ENCODE assay signal across 24 mouse cellular contexts in genomic region chr2:166333818-166334217, GRCm38 (mm10).
DNase-seq lines count a peak whose midpoint lies in the region; ATAC-seq and TF ChIP-seq lines count a peak whose summit lies in the region.
"Had no signal": no experiment of that assay in that cellular context is flagged by ENCODE, and none has a peak within 500 bp of the region (broad histone marks: within the 10 kb centered on the region; RNA-seq: fewer than 3 reads in every experiment).

No protein-coding gene starts in this region.

- peak overlapping the region; percentile 77 for H3K27ac ChIP-seq in intestine, embryonic 14.5 days (ENCODE audit: low read depth)
- no peak overlapping the region for H3K27ac ChIP-seq in intestine, postnatal 0 days (ENCODE audit: low read depth, low read length)
- H3K27ac ChIP-seq in embryonic facial prominence, embryonic 14.5 days (replicated peaks; ENCODE audit: low read depth, low read length): peak overlapping the region; percentile 79; the same call in 1 of the 2 replicates
- H3K27ac ChIP-seq in limb, embryonic 13.5 days: peak overlapping the region; percentile 85
- peak overlapping the region; percentile 77 for H3K27ac ChIP-seq in stomach, embryonic 16.5 days (ENCODE audit: low read length)
- no peak overlapping the region for H3K27ac ChIP-seq in forebrain, embryonic 11.5 days (ENCODE audit: low read depth, low read length)
- H3K27ac ChIP-seq: forebrain, embryonic 15.5 days; hindbrain, embryonic 13.5 days; liver, embryonic 13.5 days had no signal

- no peaks in the 10 kb centered on the region for H3K36me3 ChIP-seq in intestine, embryonic 14.5 days (ENCODE audit: control insufficient read depth, insufficient read depth, low read length)
- no peaks in the 10 kb centered on the region for H3K36me3 ChIP-seq in intestine, postnatal 0 days (ENCODE audit: control insufficient read depth, insufficient read depth)
- H3K36me3 ChIP-seq in embryonic facial prominence, embryonic 14.5 days (ENCODE audit: control insufficient read depth, insufficient read depth, low read length): no peaks in the 10 kb centered on the region
- H3K36me3 ChIP-seq in limb, embryonic 13.5 days: no peaks in the 10 kb centered on the region
- no peaks in the 10 kb centered on the region for H3K36me3 ChIP-seq in stomach, embryonic 16.5 days (ENCODE audit: control insufficient read depth, insufficient read depth, low read length)
- H3K36me3 ChIP-seq in forebrain, embryonic 11.5 days (ENCODE audit: control insufficient read depth, insufficient read depth, low read length): no peaks in the 10 kb centered on the region
- H3K36me3 ChIP-seq: forebrain, embryonic 15.5 days; heart, embryonic 13.5 days; hindbrain, embryonic 13.5 days; liver, embryonic 13.5 days had no signal

- H3K27me3 ChIP-seq in intestine, embryonic 14.5 days (replicated peaks; ENCODE audit: control insufficient read depth, insufficient read depth, low read length): no peaks in the 10 kb centered on the region
- no peaks in the 10 kb centered on the region for H3K27me3 ChIP-seq in intestine, postnatal 0 days (replicated peaks; ENCODE audit: control insufficient read depth, insufficient read depth, low read length)
- H3K27me3 ChIP-seq in embryonic facial prominence, embryonic 14.5 days (replicated peaks; ENCODE audit: control insufficient read depth, insufficient read depth, low read length): no peaks in the 10 kb centered on the region
- no peaks in the 10 kb centered on the region for H3K27me3 ChIP-seq in limb, embryonic 13.5 days
- no peaks in the 10 kb centered on the region for H3K27me3 ChIP-seq in stomach, embryonic 16.5 days (ENCODE audit: control insufficient read depth, insufficient read depth, low read length)
- H3K27me3 ChIP-seq in forebrain, embryonic 11.5 days (ENCODE audit: control insufficient read depth, insufficient read depth, low read length): no peaks in the 10 kb centered on the region
- H3K27me3 ChIP-seq: forebrain, embryonic 15.5 days; heart, embryonic 13.5 days; liver, embryonic 13.5 days had no signal

- H3K9me3 ChIP-seq in intestine, embryonic 14.5 days (ENCODE audit: control insufficient read depth, low read length): no peaks in the 10 kb centered on the region
- no peaks in the 10 kb centered on the region for H3K9me3 ChIP-seq in intestine, postnatal 0 days (ENCODE audit: control insufficient read depth)
- no peaks in the 10 kb centered on the region for H3K9me3 ChIP-seq in embryonic facial prominence, embryonic 14.5 days (ENCODE audit: control insufficient read depth, low read length)
- H3K9me3 ChIP-seq in limb, embryonic 13.5 days: no peaks in the 10 kb centered on the region
- H3K9me3 ChIP-seq in stomach, embryonic 16.5 days (replicated peaks; ENCODE audit: control insufficient read depth, low read length): no peaks in the 10 kb centered on the region
- no peaks in the 10 kb centered on the region for H3K9me3 ChIP-seq in forebrain, embryonic 11.5 days (ENCODE audit: control insufficient read depth, low read length)
- H3K9me3 ChIP-seq: forebrain, embryonic 15.5 days; heart, embryonic 13.5 days; hindbrain, embryonic 13.5 days; liver, embryonic 13.5 days had no signal

- no peak for TF ChIP-seq CTCF in intestine, postnatal 0 days (IDR thresholded peaks at IDR 0.05; ENCODE audit: low read depth)

- intact Hi-C loops in left cerebral cortex, postnatal 36 days (cut with DNase I): no loop called here

- peaks cover 50% of the 10 kb centered on the region for H3K4me1 ChIP-seq in intestine, embryonic 14.5 days (replicated peaks; ENCODE audit: control insufficient read depth, insufficient read depth, low read length)
- 0 out of 2 replicates have a peak, but pooled peaks cover 3% of the 10 kb centered on the region for H3K4me1 ChIP-seq in intestine, postnatal 0 days (replicated peaks; ENCODE audit: control insufficient read depth, insufficient read depth, low read length)
- H3K4me1 ChIP-seq in embryonic facial prominence, embryonic 14.5 days (ENCODE audit: control insufficient read depth, insufficient read depth, low read length): peaks cover 50% of the 10 kb centered on the region
- H3K4me1 ChIP-seq in limb, embryonic 13.5 days: peaks cover 80% of the 10 kb centered on the region
- peaks cover 25% of the 10 kb centered on the region for H3K4me1 ChIP-seq in stomach, embryonic 16.5 days (ENCODE audit: control insufficient read depth, insufficient read depth, low read length)
- no peaks in the 10 kb centered on the region for H3K4me1 ChIP-seq in forebrain, embryonic 11.5 days (replicated peaks; ENCODE audit: control insufficient read depth, insufficient read depth, low read length)
- H3K4me1 ChIP-seq: liver, embryonic 13.5 days had no signal

- 56% methylated on average over 4 of the region's 4 CpGs for WGBS in intestine, embryonic 14.5 days
- 74% methylated on average over 4 of the region's 4 CpGs for WGBS in intestine, postnatal 0 days
- WGBS in embryonic facial prominence, embryonic 14.5 days: 66% methylated on average over 4 of the region's 4 CpGs
- WGBS in limb, embryonic 13.5 days: 34% methylated on average over 4 of the region's 4 CpGs
- 50% methylated on average over 4 of the region's 4 CpGs for WGBS in stomach, embryonic 16.5 days
- WGBS in forebrain, embryonic 11.5 days: 75% methylated on average over 4 of the region's 4 CpGs

- no peak overlapping the region for H3K9ac ChIP-seq in intestine, embryonic 14.5 days (ENCODE audit: low read length)
- no peak overlapping the region for H3K9ac ChIP-seq in intestine, postnatal 0 days (ENCODE audit: low read depth, low read length)
- no peak overlapping the region for H3K9ac ChIP-seq in embryonic facial prominence, embryonic 14.5 days (ENCODE audit: low read depth, low read length)
- no peak overlapping the region for H3K9ac ChIP-seq in limb, embryonic 13.5 days
- H3K9ac ChIP-seq in stomach, embryonic 16.5 days (ENCODE audit: low read length): no peak overlapping the region
- no peak overlapping the region for H3K9ac ChIP-seq in forebrain, embryonic 11.5 days (ENCODE audit: low read length)
- H3K9ac ChIP-seq: forebrain, embryonic 15.5 days; heart, embryonic 13.5 days; hindbrain, embryonic 13.5 days; liver, embryonic 13.5 days had no signal

- no peak overlapping the region for H3K4me3 ChIP-seq in intestine, embryonic 14.5 days (ENCODE audit: low read depth, low read length)
- no peak overlapping the region for H3K4me3 ChIP-seq in intestine, postnatal 0 days (ENCODE audit: low read depth, low read length)
- H3K4me3 ChIP-seq in embryonic facial prominence, embryonic 14.5 days (ENCODE audit: low read depth, low read length): no peak overlapping the region
- no peak overlapping the region for H3K4me3 ChIP-seq in limb, embryonic 13.5 days
- H3K4me3 ChIP-seq in stomach, embryonic 16.5 days (replicated peaks; ENCODE audit: low read length): no peak overlapping the region
- no peak overlapping the region for H3K4me3 ChIP-seq in forebrain, embryonic 11.5 days (ENCODE audit: low read depth, low read length)
- H3K4me3 ChIP-seq: forebrain, embryonic 15.5 days; heart, embryonic 13.5 days; hindbrain, embryonic 13.5 days; liver, embryonic 13.5 days had no signal

- DNase-seq in intestine, embryonic 14.5 days (ENCODE audit: low spot score): no peak
- no peak for DNase-seq in embryonic facial prominence, embryonic 14.5 days (ENCODE audit: low spot score)
- no peak for DNase-seq in left cerebral cortex, postnatal 36 days (ENCODE audit: low spot score in 2 of 2)
- DNase-seq in forebrain, embryonic 11.5 days (ENCODE audit: low spot score): no peak
- no peak for DNase-seq in right cerebral cortex, postnatal 10 days (ENCODE audit: low spot score in 2 of 2)
- DNase-seq: adrenal gland, postnatal 36 days; cerebellum, adult 11 months; cerebellum, adult 9-11 months; gastrocnemius, postnatal 14 days; heart, adult 11 months; layer of hippocampus, adult 9-11 months; liver, embryonic 13.5 days; lung, adult 2 months; lung, postnatal 4 days; thymus, postnatal 25 days had no signal

- H3K4me2 ChIP-seq in intestine, embryonic 14.5 days (ENCODE audit: low read length): no peak overlapping the region
- no peak overlapping the region for H3K4me2 ChIP-seq in intestine, postnatal 0 days (replicated peaks; ENCODE audit: low read depth)
- H3K4me2 ChIP-seq in embryonic facial prominence, embryonic 14.5 days (ENCODE audit: low read depth, low read length): no peak overlapping the region
- H3K4me2 ChIP-seq in limb, embryonic 13.5 days (replicated peaks): no peak overlapping the region
- H3K4me2 ChIP-seq in stomach, embryonic 16.5 days (ENCODE audit: low read depth, low read length): no peak overlapping the region
- H3K4me2 ChIP-seq in forebrain, embryonic 11.5 days (ENCODE audit: low read depth, low read length, severe bottlenecking): no peak overlapping the region
- H3K4me2 ChIP-seq: forebrain, embryonic 15.5 days; heart, embryonic 13.5 days; hindbrain, embryonic 13.5 days; liver, embryonic 13.5 days had no signal

- no peak for ATAC-seq in intestine, embryonic 14.5 days (replicated peaks; ENCODE audit: low FRiP score, low TSS enrichment, low read depth)
- ATAC-seq in intestine, postnatal 0 days: no peak
- ATAC-seq in embryonic facial prominence, embryonic 14.5 days (ENCODE audit: low read depth): no peak
- ATAC-seq in limb, embryonic 13.5 days (ENCODE audit: low FRiP score, low read depth): no peak
- ATAC-seq in stomach, embryonic 16.5 days (ENCODE audit: insufficient read depth, low FRiP score): no peak
- no peak for ATAC-seq in forebrain, embryonic 11.5 days (replicated peaks; ENCODE audit: low FRiP score)
- ATAC-seq: CD4-positive, CD25-positive, alpha-beta regulatory T cell, adult 4 months; forebrain, embryonic 15.5 days; inflammation-experienced regulatory T-cells, adult 6 months; midbrain, embryonic 16.5 days had no signal

Comparison
In these comparisons a context has a peak if more than half of its experiments do, and no peak if none do; other contexts are left out.
1. H3K27ac ChIP-seq: peak in intestine, embryonic 14.5 days (single experiment), embryonic facial prominence, embryonic 14.5 days (single experiment), limb, embryonic 13.5 days (single experiment) and stomach, embryonic 16.5 days (single experiment); none in intestine, postnatal 0 days (single experiment) and forebrain, embryonic 11.5 days (single experiment).